ENCODE assay signal across 33 mouse cellular contexts in the genomic region with DNA sequence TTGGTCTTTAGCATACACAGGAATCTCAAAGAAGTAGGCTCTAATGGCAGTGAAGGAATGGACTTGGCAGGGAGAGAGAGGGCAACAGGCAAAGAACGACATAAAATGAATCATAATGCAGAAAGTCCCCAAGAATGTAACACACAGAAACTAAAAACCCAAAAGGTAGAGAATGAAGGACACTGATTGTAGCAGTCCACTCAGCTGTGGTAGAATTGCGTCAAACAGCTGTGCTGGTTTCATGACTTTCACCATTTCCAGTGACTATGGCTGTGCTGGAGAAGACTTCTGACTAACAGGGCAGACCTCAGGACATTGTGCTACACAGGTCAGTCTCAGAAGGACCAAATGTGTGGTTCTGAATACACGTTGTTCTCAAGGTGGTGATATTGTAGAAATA. TPM values are rescaled to one million over a fixed set of nuclear protein-coding genes. Genes with fewer than 3 reads are reported as not detected.
A peak's percentile ranks its signal among the peaks of the same experiment; 100 is the strongest.
DNase-seq lines count a peak whose midpoint lies in the region; ATAC-seq and TF ChIP-seq lines count a peak whose summit lies in the region.
"Had no signal": no experiment of that assay in that cellular context is flagged by ENCODE, and none has a peak within 500 bp of the region (broad histone marks: within the 10 kb centered on the region; RNA-seq: fewer than 3 reads in every experiment).

No protein-coding gene starts in this region.

- no peak overlapping the region for H3K4me3 ChIP-seq in C2C12 (ENCODE audit: insufficient read depth, poor library complexity, severe bottlenecking)
- no peak overlapping the region for H3K4me3 ChIP-seq in cerebellum, adult 2 months (replicated peaks; ENCODE audit: insufficient read depth, low read depth, low read length)
- H3K4me3 ChIP-seq: embryonic facial prominence, embryonic 12.5 days; embryonic facial prominence, embryonic 15.5 days; erythroblast, embryonic 14.5 days; forebrain, embryonic 12.5 days; forebrain, embryonic 15.5 days; hindbrain, embryonic 10.5 days; hindbrain, embryonic 13.5 days; intestine, embryonic 15.5 days had no signal

- peak; percentile 27; the same call in 1 of the 2 replicates for ATAC-seq in megakaryocyte progenitor cell, adult 5-6 weeks (replicated peaks; ENCODE audit: poor library complexity)
- ATAC-seq: forebrain, embryonic 15.5 days; hindbrain, embryonic 16.5 days; intestine, embryonic 15.5 days had no signal

- no peak for TF ChIP-seq CTCF in C2C12 (IDR thresholded peaks at IDR 0.05; ENCODE audit: control insufficient read depth, insufficient read depth, insufficient read length)
- TF ChIP-seq CTCF in cerebellum, adult 2 months (IDR thresholded peaks at IDR 0.05; ENCODE audit: borderline replicate concordance, insufficient read depth, low read depth, low read length) = no peak

- WGBS in cerebellum, adult 2 months = 80% methylated on average over 3 of the region's 3 CpGs

- H3K36me3 ChIP-seq in C2C12 (ENCODE audit: control insufficient read depth, insufficient read depth) = peaks cover 9% of the 10 kb centered on the region
- H3K36me3 ChIP-seq: embryonic facial prominence, embryonic 12.5 days; embryonic facial prominence, embryonic 15.5 days; forebrain, embryonic 12.5 days; forebrain, embryonic 15.5 days; hindbrain, embryonic 10.5 days; hindbrain, embryonic 13.5 days; intestine, embryonic 15.5 days had no signal

- peak; percentile 43 for DNase-seq in 3T3-L1 (ENCODE audit: low read depth, low spot score)
- DNase-seq in thymus, postnatal 14 days = no peak
- DNase-seq in cerebellum, adult 2 months = no peak
- no peak for DNase-seq in adrenal gland, postnatal 14 days
- DNase-seq: adrenal gland, adult 2 months; adrenal gland, postnatal 25 days; cerebellum, adult 11-12 months; cerebellum, adult 9-10 months; cerebellum, postnatal 14 days; gastrocnemius, postnatal 10 days; gastrocnemius, postnatal 36 days; heart, postnatal 36 days had no signal

- no peaks in the 10 kb centered on the region for H3K4me1 ChIP-seq in cerebellum, adult 2 months (ENCODE audit: control insufficient read depth, insufficient read depth, low read length)
- H3K4me1 ChIP-seq: embryonic facial prominence, embryonic 12.5 days; embryonic facial prominence, embryonic 15.5 days; forebrain, embryonic 12.5 days; hindbrain, embryonic 10.5 days; hindbrain, embryonic 13.5 days; intestine, embryonic 15.5 days had no signal

- H3K79me3 ChIP-seq in C2C12 (ENCODE audit: low read depth) = peaks cover 74% of the 10 kb centered on the region

- TF ChIP-seq POLR2A in cerebellum, adult 2 months (IDR thresholded peaks at IDR 0.05; ENCODE audit: borderline replicate concordance, insufficient read depth, low read length) = no peak

- no peak overlapping the region for H3K27ac ChIP-seq in cerebellum, adult 2 months (ENCODE audit: insufficient read depth, low read length)
- H3K27ac ChIP-seq: embryonic facial prominence, embryonic 12.5 days; embryonic facial prominence, embryonic 15.5 days; forebrain, embryonic 12.5 days; forebrain, embryonic 15.5 days; hindbrain, embryonic 10.5 days; hindbrain, embryonic 13.5 days; intestine, embryonic 15.5 days had no signal

- peaks cover 90% of the 10 kb centered on the region for H3K79me2 ChIP-seq in C2C12 (ENCODE audit: control insufficient read depth, insufficient read depth)

- no peak overlapping the region for H3ac ChIP-seq in C2C12 (ENCODE audit: control insufficient read depth, insufficient read length, low read depth)

- no peaks in the 10 kb centered on the region for H3K27me3 ChIP-seq in C2C12 (ENCODE audit: control insufficient read depth, insufficient read depth, insufficient read length)
- H3K27me3 ChIP-seq in cerebellum, adult 2 months (ENCODE audit: control insufficient read depth, insufficient read depth, low read length) = no peaks in the 10 kb centered on the region
- H3K27me3 ChIP-seq: CH12.LX; embryonic facial prominence, embryonic 12.5 days; embryonic facial prominence, embryonic 15.5 days; forebrain, embryonic 12.5 days; forebrain, embryonic 15.5 days; hindbrain, embryonic 13.5 days; intestine, embryonic 15.5 days had no signal

TF ChIP-seq in C2C12, 6 proteins besides CTCF, POLR2A, EP300 and RAD21:
- peak; percentile 9 for TF ChIP-seq MYOD1 (IDR thresholded peaks at IDR 0.05; ENCODE audit: control insufficient read depth, insufficient read length, low read depth)
- TF ChIP-seq MAX (IDR thresholded peaks at IDR 0.05) = no peak

RNA-seq across cellular contexts. Expression of a gene that starts 26.9 kb away (rescaled TPM):
- 19.3 TPM for polyA plus RNA-seq in C2C12 (2012; fragmentation: generic; extraction: Trizol)
- total RNA-seq in megakaryocyte progenitor cell, adult 5-6 weeks (2015) = 37.6 and 41.7 TPM in 2 replicates
- 31.6 and 47.6 TPM in 2 replicates for total RNA-seq in megakaryocyte progenitor cell, adult 5-6 weeks (2017)
- polyA plus RNA-seq in cerebellum, adult 2 months (2012; rRNA removed) = 18.6 and 19.5 TPM in 2 replicates
- 55.1 and 62.1 TPM in 2 replicates for total RNA-seq in adrenal gland, postnatal 14 days (2021)

RNA-seq across cellular contexts. Expression of a gene that starts 32.7 kb away (rescaled TPM):
- not detected for polyA plus RNA-seq in C2C12 (2012; fragmentation: generic; extraction: Trizol)
- not detected in 2 replicates for total RNA-seq in megakaryocyte progenitor cell, adult 5-6 weeks (2015)
- total RNA-seq in megakaryocyte progenitor cell, adult 5-6 weeks (2017) = not detected in 2 replicates
- not detected in 2 replicates for polyA plus RNA-seq in cerebellum, adult 2 months (2012; rRNA removed)
- not detected in 2 replicates for total RNA-seq in adrenal gland, postnatal 14 days (2021)
- total RNA-seq: adrenal gland, adult 2 months; adrenal gland, postnatal 25 days; CH12.LX; common myeloid progenitor, adult 5-6 weeks; G1E; gastrocnemius, adult 18-20 months; gastrocnemius, postnatal 10 days; gastrocnemius, postnatal 36 days; granulocyte monocyte progenitor cell, adult 5-6 weeks; heart, adult 8-10 months; heart, postnatal 36 days had no signal
- polyA plus RNA-seq: adrenal gland, adult 2 months; brain, embryonic 14.5 days; embryonic facial prominence, embryonic 12.5 days; embryonic facial prominence, embryonic 15.5 days; erythroblast, embryonic 14.5 days; forebrain, embryonic 12.5 days; forebrain, embryonic 15.5 days; G1E; heart, embryonic 11.5 days; heart, embryonic 14.5 days; heart, postnatal 0 days; hindbrain, embryonic 10.5 days; hindbrain, embryonic 13.5 days; hindbrain, embryonic 16.5 days; intestine, embryonic 15.5 days had no signal

RNA-seq across cellular contexts. Expression of a gene that starts 45.0 kb away (rescaled TPM):
- polyA plus RNA-seq in C2C12 (2012; fragmentation: generic; extraction: Trizol) = 4.4 TPM
- total RNA-seq in megakaryocyte progenitor cell, adult 5-6 weeks (2015) = 3.3 and 16.3 TPM in 2 replicates
- 5.1 and 8.4 TPM in 2 replicates for total RNA-seq in megakaryocyte progenitor cell, adult 5-6 weeks (2017)
- 12.5 and 13.5 TPM in 2 replicates for polyA plus RNA-seq in cerebellum, adult 2 months (2012; rRNA removed)
- total RNA-seq in adrenal gland, postnatal 14 days (2021) = 10.1 and 13.1 TPM in 2 replicates
